Mouse (Mus musculus) mouse embryonic stem cell (cell line): ENCODE results near the gene Acsl3.

Experiments
- in situ Hi-C, 2 experiments: fragments of 300-500 bp; cut with MboI; formaldehyde crosslinking; loops; 1 replicate in 1 of 2; 3 replicates in 1 of 2; pipeline ENCODE4 v1.14.3; 2019 to 2020; ENCODE audit warnings: low sequenced_read_pairs in 2 of 2, low pct_unique_long_range_greater_than_20kb in 1 of 2, mixed read lengths in 1 of 2; ENCODE audit not compliant: unreplicated experiment in 1 of 2

Acsl3 gene

GRCm38 (mm10) chr1:78666585-78666984 is 9.0 kb downstream of the Acsl3 start:
- in situ Hi-C loops, result no loop called here

GRCm38 (mm10) chr1:78682291-78682690 is 24.7 kb downstream of the Acsl3 start:
- in situ Hi-C loops, result no loop called here

GRCm38 (mm10) chr1:78684128-78684527 is 26.5 kb downstream of the Acsl3 start:
- in situ Hi-C loops, result no loop called here

GRCm38 (mm10) chr1:78686872-78687271 is 29.2 kb downstream of the Acsl3 start:
- in situ Hi-C loops, result no loop called here

GRCm38 (mm10) chr1:78688149-78688548 is 30.5 kb downstream of the Acsl3 start:
- in situ Hi-C loops, result no loop called here

- in situ Hi-C loops, result no loop called here
Measured at GRCm38 (mm10) chr1:78694503-78695258, 37.1 kb downstream of the Acsl3 start.

- in situ Hi-C loops, result no loop called here
Measured at GRCm38 (mm10) chr1:78696305-78696704, 38.7 kb downstream of the Acsl3 start.

GRCm38 (mm10) chr1:78696903-78697302 is 39.3 kb downstream of the Acsl3 start:
- in situ Hi-C loops, result no loop called here

GRCm38 (mm10) chr1:78698138-78698537 is 40.5 kb downstream of the Acsl3 start:
- in situ Hi-C loops, result no loop called here

- in situ Hi-C loops, result no loop called here
Measured at GRCm38 (mm10) chr1:78701740-78702139, 44.1 kb downstream of the Acsl3 start.

- in situ Hi-C loops, result no loop called here
Measured at GRCm38 (mm10) chr1:78702282-78702963, 44.8 kb downstream of the Acsl3 start.

GRCm38 (mm10) chr1:78702964-78703285 is 45.3 kb downstream of the Acsl3 start:
- in situ Hi-C loops, result no loop called here

- in situ Hi-C loops, result no loop called here
Measured at GRCm38 (mm10) chr1:78706338-78706737, 48.7 kb downstream of the Acsl3 start.

- in situ Hi-C loops, result no loop called here
Measured at GRCm38 (mm10) chr1:78707280-78707679, 49.7 kb downstream of the Acsl3 start.

GRCm38 (mm10) chr1:78710026-78710425 is 52.4 kb downstream of the Acsl3 start:
- in situ Hi-C loops, result no loop called here

GRCm38 (mm10) chr1:78710613-78711329 is 53.1 kb downstream of the Acsl3 start:
- in situ Hi-C loops, result no loop called here

GRCm38 (mm10) chr1:78724458-78725190 is 67.0 kb downstream of the Acsl3 start:
- in situ Hi-C loops, result loop anchor here in 1 of 2 experiments (25.0 kb wide), 1 partner anchor 963 kb away; no protein-coding TSS in a partner anchor

- in situ Hi-C loops, result loop anchor here in 1 of 2 experiments (25.0 kb wide), 1 partner anchor 962 kb away; no protein-coding TSS in a partner anchor
Measured at GRCm38 (mm10) chr1:78725191-78725490, 67.5 kb downstream of the Acsl3 start.
